Mouse (Mus musculus) neural tube, embryonic 12.5 days (tissue): Measurements from ENCODE around the gene Sbf2. TPM values are rescaled to one million over a fixed set of nuclear protein-coding genes. Genes with fewer than 3 reads are reported as not detected.

Source experiments
- ATAC-seq: fragments of 200-750 bp; cut with Nextera tagmentation; 2 replicates; pipeline ENCODE4 v1.8.0; 2017; ENCODE audit warnings: low read depth, mild to moderate bottlenecking, moderate TSS enrichment, moderate library complexity; ENCODE audit not compliant: low FRiP score
- H3K27ac ChIP-seq: fragments of 300-500 bp; sonication (generic); 2 replicates; pipeline ENCODE4 v1.5.1; 2016
- H3K27me3 ChIP-seq: fragments of 300-500 bp; sonication (generic); replicated peaks from 2 replicates; pipeline ENCODE4 v1.6.1; 2016; ENCODE audit warnings: mild to moderate bottlenecking
- H3K36me3 ChIP-seq: fragments of 300-500 bp; sonication (generic); 2 replicates; pipeline ENCODE4 v1.6.1; 2016; ENCODE audit warnings: mild to moderate bottlenecking
- H3K4me1 ChIP-seq: fragments of 300-500 bp; sonication (generic); 2 replicates; pipeline ENCODE4 v1.6.1; 2016
- H3K4me2 ChIP-seq: fragments of 300-500 bp; sonication (generic); replicated peaks from 2 replicates; pipeline ENCODE4 v1.6.1; 2016; ENCODE audit warnings: mild to moderate bottlenecking
- H3K4me3 ChIP-seq: fragments of 300-500 bp; sonication (generic); 2 replicates; pipeline ENCODE4 v1.5.1; 2016
- H3K9ac ChIP-seq: fragments of 300-500 bp; sonication (generic); 2 replicates; pipeline ENCODE4 v1.6.1; 2016; ENCODE audit warnings: mild to moderate bottlenecking
- H3K9me3 ChIP-seq: fragments of 300-500 bp; sonication (generic); 2 replicates; pipeline ENCODE4 v1.6.1; 2016; ENCODE audit warnings: mild to moderate bottlenecking
- WGBS: fragments of 180-500 bp; shearing (Covaris S2); methylation state at CpG from one replicate; pipeline ENCODE4 v1.1.7; 2016; 5-methylcytosine and 5-hydroxymethylcytosine counted together
- polyA plus RNA-seq: library from polyadenylated mRNA; unstranded; fragments of >200 nt; fragmentation: Nextera tagmentation; extraction: Ambion mirVana; gene quantifications from 2 replicates; pipeline ENCODE4 v1.2.1, GENCODE M21; 2016

The Sbf2 gene
- polyA plus RNA-seq, 1 experiment from 2014 or later = 53.2 TPM

GRCm38 (mm10) chr7:110627486-110628272, 13.0 kb upstream of the Sbf2 start, which contains the start of gene Adm:
TSS of gene Adm (plus strand) at chr7:110627661.
- Histone ChIP-seq H3K4me1 (peaks cover 36% of the 10 kb centered on the region), H3K27me3 (peaks cover 69% of the 10 kb centered on the region), H3K4me2 (peak within 1 kb of the TSS; percentile 73), H3K4me3 (peak within 1 kb of the TSS; percentile 36), H3K36me3 (no peaks in the 10 kb centered on the region), H3K9ac (peak within 1 kb of the TSS; percentile 47; the same call in 1 of the 2 replicates), H3K27ac (no peak within 1 kb of the TSS), H3K9me3 (no peaks in the 10 kb centered on the region)
- ATAC-seq = no peak
- WGBS = under 1% methylated on average over 30 of the region's 30 CpGs

GRCm38 (mm10) chr7:110627099-110627482, 12.4 kb upstream of the Sbf2 start:
- peak overlapping the region; percentile 36; the same call in 1 of the 2 replicates for H3K4me3 ChIP-seq
- no peak for ATAC-seq

GRCm38 (mm10) chr7:110626186-110627098, 11.7 kb upstream of the Sbf2 start:
- H3K9ac ChIP-seq = no peak overlapping the region
- no peak for ATAC-seq
- H3K27me3 ChIP-seq = peaks cover 68% of the 10 kb centered on the region
- H3K4me2 ChIP-seq = peak overlapping the region; percentile 33
- H3K36me3 ChIP-seq = no peaks in the 10 kb centered on the region
- no peak overlapping the region for H3K4me3 ChIP-seq
- WGBS = 2% methylated on average over 28 of the region's 28 CpGs
- no peak overlapping the region for H3K27ac ChIP-seq
- H3K9me3 ChIP-seq = no peaks in the 10 kb centered on the region
- H3K4me1 ChIP-seq = peaks cover 36% of the 10 kb centered on the region

More at GRCm38 (mm10) chr7:110627099-110627482, 12.4 kb upstream of the Sbf2 start:
- WGBS = under 1% methylated on average over 12 of the region's 12 CpGs
- Histone ChIP-seq H3K27me3 (peaks cover 69% of the 10 kb centered on the region), H3K36me3 (no peaks in the 10 kb centered on the region), H3K4me2 (peak overlapping the region; percentile 73), H3K4me1 (peaks cover 36% of the 10 kb centered on the region), H3K9me3 (no peaks in the 10 kb centered on the region), H3K27ac (no peak overlapping the region), H3K9ac (no peak overlapping the region)

GRCm38 (mm10) chr7:110625489-110625888, 10.8 kb upstream of the Sbf2 start:
- no peaks in the 10 kb centered on the region for H3K36me3 ChIP-seq
- peaks cover 33% of the 10 kb centered on the region for H3K4me1 ChIP-seq
- H3K27me3 ChIP-seq = peaks cover 60% of the 10 kb centered on the region
- H3K27ac ChIP-seq = no peak overlapping the region
- H3K9ac ChIP-seq = no peak overlapping the region
- no peaks in the 10 kb centered on the region for H3K9me3 ChIP-seq
- H3K4me2 ChIP-seq = 0 out of 2 replicates have a peak overlapping the region, but pooled peaks have one; percentile 33
- no peak overlapping the region for H3K4me3 ChIP-seq
- no peak for ATAC-seq
- WGBS = 57% methylated on average over 10 of the region's 10 CpGs

GRCm38 (mm10) chr7:110624961-110625360, 10.2 kb upstream of the Sbf2 start:
- Histone ChIP-seq H3K27me3 (peaks cover 59% of the 10 kb centered on the region), H3K4me2 (no peak overlapping the region), H3K9ac (no peak overlapping the region), H3K27ac (no peak overlapping the region), H3K4me3 (no peak overlapping the region), H3K36me3 (no peaks in the 10 kb centered on the region), H3K4me1 (peaks cover 31% of the 10 kb centered on the region), H3K9me3 (no peaks in the 10 kb centered on the region)
- 89% methylated on average over 13 of the region's 13 CpGs for WGBS
- ATAC-seq = no peak

- H3K9ac ChIP-seq = no peak overlapping the region
- no peak overlapping the region for H3K4me2 ChIP-seq
- no peak for ATAC-seq
- H3K4me3 ChIP-seq = no peak overlapping the region
- no peaks in the 10 kb centered on the region for H3K36me3 ChIP-seq
- 64% methylated on average over 2 of the region's 2 CpGs for WGBS
- peaks cover 51% of the 10 kb centered on the region for H3K27me3 ChIP-seq
- H3K9me3 ChIP-seq = no peaks in the 10 kb centered on the region
- peaks cover 29% of the 10 kb centered on the region for H3K4me1 ChIP-seq
- no peak overlapping the region for H3K27ac ChIP-seq
Measured at GRCm38 (mm10) chr7:110624067-110624466, 9.3 kb upstream of the Sbf2 start.

GRCm38 (mm10) chr7:110619086-110619611, 4.4 kb upstream of the Sbf2 start:
- H3K27me3 ChIP-seq = peaks cover 2% of the 10 kb centered on the region; the same call in 1 of the 2 replicates
- no peak overlapping the region for H3K4me3 ChIP-seq
- H3K36me3 ChIP-seq = no peaks in the 10 kb centered on the region
- WGBS = 50% methylated on average over 9 of the region's 9 CpGs
- H3K4me2 ChIP-seq = no peak overlapping the region
- no peak for ATAC-seq
- no peak overlapping the region for H3K27ac ChIP-seq
- no peaks in the 10 kb centered on the region for H3K9me3 ChIP-seq
- no peak overlapping the region for H3K9ac ChIP-seq
- H3K4me1 ChIP-seq = peaks cover 3% of the 10 kb centered on the region

- no peaks in the 10 kb centered on the region for H3K9me3 ChIP-seq
- H3K4me1 ChIP-seq = peaks cover 15% of the 10 kb centered on the region
- WGBS = 9% methylated on average over 11 of the region's 11 CpGs
- H3K4me3 ChIP-seq = no peak overlapping the region
- H3K4me2 ChIP-seq = peak overlapping the region; percentile 82
- H3K9ac ChIP-seq = no peak overlapping the region
- H3K27ac ChIP-seq = no peak overlapping the region
- no peaks in the 10 kb centered on the region for H3K36me3 ChIP-seq
- no peak for ATAC-seq
- no peaks in the 10 kb centered on the region for H3K27me3 ChIP-seq
Measured at GRCm38 (mm10) chr7:110615792-110616191, 1.1 kb upstream of the Sbf2 start.

- Histone ChIP-seq H3K9ac (peak overlapping the region; percentile 97), H3K36me3 (no peaks in the 10 kb centered on the region), H3K27me3 (no peaks in the 10 kb centered on the region), H3K4me3 (peak overlapping the region; percentile 94), H3K4me2 (peak overlapping the region; percentile 82), H3K4me1 (peaks cover 15% of the 10 kb centered on the region), H3K9me3 (no peaks in the 10 kb centered on the region), H3K27ac (peak overlapping the region; percentile 96; the same call in 1 of the 2 replicates)
- whole genome bisulfite sequencing = 0% methylated on average over 20 of the region's 20 CpGs
- ATAC-seq = peak; percentile 31; the same call in 1 of the 2 replicates
Measured at GRCm38 (mm10) chr7:110615151-110615631, 469 bp upstream of the Sbf2 start.

- 3% methylated on average over 17 of the region's 17 CpGs for WGBS
- peak overlapping the region; percentile 96; the same call in 1 of the 2 replicates for H3K27ac ChIP-seq
- H3K9me3 ChIP-seq = no peaks in the 10 kb centered on the region
- peaks cover 15% of the 10 kb centered on the region for H3K4me1 ChIP-seq
- peak overlapping the region; percentile 97 for H3K9ac ChIP-seq
- no peak; the same call in 1 of the 2 replicates for ATAC-seq
- no peaks in the 10 kb centered on the region for H3K27me3 ChIP-seq
- no peaks in the 10 kb centered on the region for H3K36me3 ChIP-seq
- peak overlapping the region; percentile 94 for H3K4me3 ChIP-seq
- peak overlapping the region; percentile 82 for H3K4me2 ChIP-seq
Measured at GRCm38 (mm10) chr7:110613381-110614132, 1.2 kb downstream of the Sbf2 start.

- WGBS = 83% methylated on average over 1 of the region's 1 CpGs
- no peak overlapping the region for H3K27ac ChIP-seq
- H3K4me2 ChIP-seq = no peak overlapping the region
- no peaks in the 10 kb centered on the region for H3K36me3 ChIP-seq
- ATAC-seq = no peak
- no peaks in the 10 kb centered on the region for H3K9me3 ChIP-seq
- H3K4me3 ChIP-seq = no peak overlapping the region
- H3K4me1 ChIP-seq = 0 out of 2 replicates have a peak, but pooled peaks cover under 1% of the 10 kb centered on the region
- H3K9ac ChIP-seq = no peak overlapping the region
- H3K27me3 ChIP-seq = no peaks in the 10 kb centered on the region
Measured at GRCm38 (mm10) chr7:110606906-110607305, 7.8 kb downstream of the Sbf2 start.
